Mouse (Mus musculus): Measurements from ENCODE around the gene Arhgef10l.

Gene Arhgef10l

DNA sequence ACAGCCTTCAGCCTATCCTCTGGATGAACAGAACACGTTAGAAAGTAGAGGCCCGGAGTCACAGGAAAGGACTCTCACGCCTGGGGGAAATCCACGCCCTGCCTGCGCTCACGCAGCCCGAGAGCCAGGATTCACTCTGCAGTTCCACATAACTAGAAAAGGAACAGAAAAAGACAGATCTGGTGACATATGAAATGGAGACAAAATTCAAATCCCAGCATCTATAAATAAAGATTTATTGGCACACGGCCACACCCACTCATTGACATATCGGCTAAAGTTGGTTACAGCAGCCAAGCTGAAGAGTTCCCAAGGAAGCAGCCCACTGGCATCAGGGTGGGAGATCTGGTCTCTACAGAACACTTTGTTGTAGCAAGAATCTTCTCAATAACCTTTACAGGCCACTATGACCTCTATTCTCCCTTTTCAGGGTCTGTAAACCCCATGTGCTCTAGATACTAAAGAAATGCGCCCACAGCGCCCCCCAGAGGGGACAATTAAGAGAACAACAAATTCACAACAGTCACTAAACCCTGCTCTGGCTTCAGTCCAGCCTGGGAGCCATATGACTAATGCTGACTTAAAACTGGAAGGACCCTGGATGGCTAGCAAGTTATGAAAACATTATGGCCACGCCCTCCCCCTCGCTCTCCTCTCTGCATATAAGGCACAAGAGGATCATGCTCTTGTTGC, 195.9 kb downstream of the Arhgef10l start:
- peak; percentile 69 for DNase-seq (ENCODE audit: low read depth, low spot score)

DNA sequence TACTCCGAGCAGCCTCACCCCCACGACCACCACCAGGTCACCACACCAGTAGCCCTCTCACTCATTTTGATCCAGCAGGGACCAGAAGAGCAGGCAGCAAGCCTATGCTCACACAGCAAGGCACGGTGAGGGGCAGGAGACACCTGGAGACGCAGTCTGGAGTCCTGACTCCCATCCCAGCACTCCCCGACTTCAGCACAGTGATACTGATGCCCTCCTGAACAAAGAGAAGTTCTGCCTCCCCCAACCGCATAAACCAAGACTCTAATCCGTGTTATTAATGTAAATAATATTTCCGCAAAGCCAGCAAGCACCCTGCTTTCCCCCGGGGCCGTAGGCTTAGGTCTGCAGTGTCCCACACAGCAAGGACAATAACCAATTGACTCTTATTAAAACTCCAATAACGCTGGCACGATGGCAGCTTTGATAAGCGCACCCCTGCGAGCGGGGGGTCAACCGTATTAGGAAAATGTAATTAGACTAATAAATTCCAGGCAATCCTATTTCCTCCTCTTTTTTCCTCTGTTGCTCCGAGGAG, 198.5 kb downstream of the Arhgef10l start:
- DNase-seq (ENCODE audit: low read depth, low spot score): no peak
